Mouse (Mus musculus) kidney, adult 11 months (tissue): ENCODE results near the gene Tbc1d24.

ENCODE experiments used
- DNase-seq: peaks from one replicate; pipeline ENCODE4 v3.0.0; 2022

Tbc1d24 gene

DNA sequence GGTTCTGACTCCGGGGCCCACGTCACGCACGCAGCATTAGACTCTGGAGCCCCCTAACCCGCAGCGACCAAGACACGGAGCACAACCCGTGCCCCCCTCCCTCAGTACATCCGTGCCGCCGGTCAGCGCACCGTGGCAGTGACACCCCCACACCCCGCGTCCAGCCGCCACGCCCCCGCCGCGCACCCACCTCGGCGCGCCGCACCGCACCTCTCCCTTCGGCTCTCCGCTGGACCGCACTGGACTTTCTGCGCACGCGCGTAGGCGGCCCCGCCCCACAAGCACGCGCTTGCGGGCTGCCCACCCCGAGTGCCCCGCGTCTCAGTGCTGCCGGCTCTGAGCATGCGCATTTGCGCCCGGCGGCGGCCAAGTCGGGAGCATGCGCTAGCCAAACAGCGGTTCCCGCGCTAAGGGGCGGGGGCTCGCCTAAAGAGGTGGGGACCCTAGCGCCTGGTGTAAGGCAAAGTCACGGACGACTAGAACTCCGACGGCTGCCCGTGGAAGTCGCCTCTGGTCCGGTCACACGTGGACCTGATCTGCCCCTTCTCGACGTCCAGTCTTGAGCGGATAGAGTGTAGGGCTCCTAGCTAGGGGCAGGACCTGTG, at the start of gene Tbc1d24:
TSS of gene Tbc1d24 (minus strand) at position 279 of the 605 bp plus-strand sequence.
- DNase-seq, result peak; percentile 88

DNA sequence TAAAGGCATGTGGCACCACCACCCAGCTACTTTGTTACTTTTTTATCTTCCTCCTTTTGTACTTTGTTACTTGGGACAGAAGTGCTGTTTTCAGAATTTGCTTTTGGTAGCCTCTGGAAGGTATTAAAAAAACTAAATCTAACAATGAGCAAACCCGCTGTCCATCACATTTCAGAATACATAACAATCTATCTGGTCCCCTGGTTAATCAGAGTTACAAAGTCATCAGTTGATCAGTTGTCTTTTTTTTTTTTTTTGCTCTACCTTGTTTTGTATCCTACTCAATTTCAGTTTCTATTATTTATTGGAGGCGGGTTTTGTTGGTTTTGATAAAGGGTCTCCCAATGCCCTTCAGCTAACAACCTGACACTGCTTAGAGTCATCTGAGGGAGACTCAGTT, 47.0 kb upstream of the Tbc1d24 start:
- no peak for DNase-seq

DNA sequence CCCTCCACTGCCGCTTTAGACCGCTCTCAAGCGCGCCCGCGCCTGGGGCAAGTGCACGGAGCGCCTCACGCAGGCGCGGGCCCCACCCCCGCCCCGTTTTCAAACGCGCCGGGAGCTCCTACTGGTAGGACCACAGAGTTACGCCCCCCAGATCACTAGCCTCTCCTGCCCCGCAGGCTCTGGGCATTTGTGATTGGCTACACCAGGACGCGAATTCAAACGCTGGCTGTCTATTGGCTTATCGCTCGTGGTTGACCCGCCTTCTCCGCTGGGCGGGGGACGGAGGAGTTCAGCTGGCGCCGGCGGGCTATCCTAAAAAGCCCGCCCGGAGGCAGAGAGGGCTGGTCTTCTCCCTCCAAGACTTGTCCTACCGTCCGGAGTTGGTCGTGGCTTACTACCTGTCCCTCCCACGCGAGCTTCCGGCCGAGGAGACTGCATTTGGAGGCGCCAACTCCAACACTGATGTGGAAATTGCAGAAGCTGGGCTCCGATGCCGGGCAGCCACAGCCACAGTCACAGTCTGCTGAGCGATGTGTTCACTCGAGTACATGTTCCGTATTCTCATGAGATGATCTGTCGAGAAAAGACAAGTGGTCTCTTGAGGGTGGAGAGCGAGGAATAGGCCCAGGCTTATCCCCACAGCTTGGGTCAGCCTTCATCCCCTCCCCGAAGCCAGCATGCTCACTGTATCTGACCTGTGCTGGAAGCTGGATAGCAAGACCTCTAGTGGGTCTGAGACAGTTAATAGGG, 46.1 kb upstream of the Tbc1d24 start, which contains the start of gene Ccnf:
TSS of gene Ccnf (minus strand) at position 165 of the 750 bp plus-strand sequence.
- peak; percentile 97 for DNase-seq

DNA sequence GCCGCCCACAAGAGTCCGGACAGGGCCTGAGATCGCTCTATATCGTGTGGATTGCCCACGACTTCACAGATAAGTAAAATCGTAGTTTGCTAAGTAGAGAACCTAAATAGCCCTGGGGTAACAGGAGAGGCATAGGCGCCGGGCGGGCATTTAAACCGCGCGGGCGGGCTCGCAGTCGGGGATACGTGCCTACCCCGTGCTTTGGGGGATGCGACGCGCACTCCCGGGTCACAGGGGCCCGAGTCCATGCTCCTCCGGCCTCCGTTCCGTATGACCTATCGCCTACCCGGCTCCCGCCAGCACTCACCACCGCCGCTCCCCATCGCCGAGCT, 45.6 kb upstream of the Tbc1d24 start:
- DNase-seq, result no peak

DNA sequence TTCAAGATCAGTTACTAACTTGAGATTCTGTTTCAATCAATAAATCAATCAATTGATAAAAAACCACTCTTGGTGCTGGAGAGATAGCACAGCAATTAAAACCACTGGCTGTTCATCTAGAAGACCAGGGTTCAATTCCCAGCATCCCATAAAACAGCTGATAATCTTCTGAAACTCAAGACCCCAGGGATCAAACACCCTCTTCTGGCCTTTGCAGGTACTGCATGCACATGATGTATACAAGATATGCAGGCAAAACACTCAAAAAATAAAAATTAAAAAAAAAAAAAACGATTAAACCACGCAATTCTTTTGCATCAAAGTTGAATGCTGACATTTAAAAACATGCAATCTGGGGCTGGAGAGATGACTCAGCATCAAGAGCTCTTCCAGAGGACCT, 43.3 kb upstream of the Tbc1d24 start:
- no peak for DNase-seq

DNA sequence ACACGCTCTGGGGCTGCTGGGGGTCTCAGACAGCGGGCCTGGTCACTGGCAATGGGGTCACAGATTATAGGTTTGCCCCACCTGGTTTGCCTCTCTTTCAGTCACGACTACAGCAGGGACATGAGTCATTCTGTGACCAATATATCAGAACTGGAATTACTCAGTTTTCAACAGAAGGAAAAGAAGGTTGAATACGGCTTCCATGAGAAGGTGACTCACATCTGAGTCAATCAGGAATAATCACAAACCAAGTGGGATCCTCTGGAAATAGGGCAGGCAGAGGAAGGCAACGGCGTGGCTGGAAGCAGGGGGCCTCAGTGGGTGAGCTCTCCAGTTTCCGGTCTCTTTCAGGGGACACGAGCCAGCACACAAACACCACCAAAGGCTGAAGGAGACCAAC, 38.7 kb upstream of the Tbc1d24 start:
- DNase-seq, result no peak

DNA sequence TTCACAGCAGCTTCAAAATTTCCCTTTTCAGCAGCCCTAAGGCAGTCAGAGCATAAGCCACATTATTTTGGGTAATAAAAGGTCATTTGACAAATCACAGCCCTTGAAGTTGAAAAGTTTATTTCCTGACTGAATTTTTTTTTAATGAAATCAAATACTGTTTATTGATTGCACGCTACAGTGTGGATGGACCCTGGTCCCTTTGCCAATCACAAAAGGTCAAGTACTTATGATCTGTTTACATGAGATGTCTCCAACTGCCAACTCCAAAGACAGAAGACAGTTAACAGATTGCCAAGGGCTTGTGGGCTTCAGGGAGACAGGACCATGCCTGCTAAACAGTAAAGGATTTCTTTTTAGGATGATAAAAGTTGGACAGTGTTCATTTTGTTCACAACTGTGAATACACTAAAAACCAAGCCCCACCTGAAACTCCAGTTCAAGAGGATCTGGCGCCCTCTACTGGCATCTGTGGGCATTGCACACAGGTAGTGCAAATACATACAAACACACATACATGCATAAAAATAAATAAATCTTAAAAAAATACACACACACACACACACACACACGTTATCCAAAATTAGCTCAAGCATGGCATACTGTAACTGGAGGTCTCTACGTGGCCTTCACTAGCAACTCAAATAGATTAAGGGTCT, 38.1 kb upstream of the Tbc1d24 start:
- no peak for DNase-seq

DNA sequence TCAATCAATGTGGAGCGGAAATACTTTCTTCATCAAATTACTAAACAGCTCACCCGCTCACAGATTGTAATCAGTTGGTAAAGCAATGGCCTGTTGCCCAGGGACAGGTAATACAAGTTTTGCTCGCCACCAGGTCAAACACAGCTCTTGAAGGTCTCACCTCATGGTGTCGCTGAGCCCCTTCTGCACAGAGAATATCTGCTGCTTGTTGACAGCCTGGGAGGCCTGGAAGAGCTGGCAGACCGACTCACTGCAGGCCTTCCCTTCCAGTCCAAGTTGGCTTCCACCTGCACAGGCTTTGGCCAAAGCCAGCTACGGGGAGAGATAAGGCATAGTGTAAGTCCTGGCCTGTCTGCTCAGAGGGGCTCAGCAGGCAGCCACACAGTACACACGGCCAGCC, 31.6 kb upstream of the Tbc1d24 start:
- DNase-seq, result no peak

DNA sequence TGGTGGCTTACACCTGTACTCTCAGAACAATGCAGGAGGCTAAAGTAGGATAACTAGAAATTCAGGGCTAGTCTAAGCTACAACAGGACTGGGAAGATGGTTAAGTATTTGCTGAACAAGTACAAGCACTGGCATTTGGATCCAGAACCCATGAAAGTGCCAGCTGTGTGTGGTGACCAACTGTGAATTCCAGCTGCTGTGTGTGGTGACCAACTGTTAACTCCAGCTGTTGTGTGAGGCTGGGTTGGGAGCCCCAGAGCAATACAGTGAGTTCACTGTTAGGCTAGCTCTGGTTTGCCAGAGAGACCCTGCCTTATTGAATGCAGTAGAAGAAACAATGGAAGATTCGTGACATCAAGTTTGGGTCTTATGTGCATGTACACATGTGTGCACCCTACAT, 31.1 kb upstream of the Tbc1d24 start:
- DNase-seq, result no peak

DNA sequence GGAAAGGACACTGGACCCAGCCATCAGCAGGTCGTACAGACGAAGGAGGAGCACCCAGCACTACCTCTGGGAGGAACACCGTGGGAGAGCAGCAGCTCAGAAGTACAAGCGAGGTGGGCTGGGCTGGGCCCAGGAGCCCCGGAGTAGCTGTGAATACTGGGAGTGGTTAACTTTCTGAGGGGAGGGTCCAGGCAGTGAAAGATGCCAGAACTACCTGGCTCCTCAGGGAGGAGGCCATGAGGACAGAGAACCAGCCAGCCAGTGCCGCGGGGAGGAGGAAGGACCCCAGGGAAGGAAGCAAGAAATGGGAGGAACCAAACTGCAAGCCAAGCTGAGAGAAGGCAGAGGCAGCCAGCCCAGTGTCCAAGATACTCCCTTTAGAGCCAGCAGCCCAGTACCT, 22.6 kb upstream of the Tbc1d24 start:
- no peak for DNase-seq

DNA sequence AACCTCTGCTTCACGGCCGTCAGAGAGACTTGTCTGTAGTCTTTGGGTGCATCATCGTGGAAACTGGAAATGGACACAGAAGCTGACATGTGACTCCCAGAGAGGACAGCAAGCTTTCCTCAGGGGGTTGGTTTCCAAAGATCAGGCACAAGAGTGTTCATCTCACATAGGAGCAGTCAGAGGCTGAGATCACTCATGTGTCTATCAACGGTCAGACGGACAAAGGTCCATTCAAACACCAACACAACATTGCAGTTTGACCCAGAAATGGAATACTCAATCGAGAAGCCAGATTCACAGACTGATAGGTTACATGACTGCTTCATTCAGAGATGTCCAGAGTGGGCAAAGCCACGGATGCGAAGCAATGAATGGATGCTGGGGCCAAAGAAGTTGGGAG, 21.4 kb upstream of the Tbc1d24 start:
- DNase-seq, result no peak

DNA sequence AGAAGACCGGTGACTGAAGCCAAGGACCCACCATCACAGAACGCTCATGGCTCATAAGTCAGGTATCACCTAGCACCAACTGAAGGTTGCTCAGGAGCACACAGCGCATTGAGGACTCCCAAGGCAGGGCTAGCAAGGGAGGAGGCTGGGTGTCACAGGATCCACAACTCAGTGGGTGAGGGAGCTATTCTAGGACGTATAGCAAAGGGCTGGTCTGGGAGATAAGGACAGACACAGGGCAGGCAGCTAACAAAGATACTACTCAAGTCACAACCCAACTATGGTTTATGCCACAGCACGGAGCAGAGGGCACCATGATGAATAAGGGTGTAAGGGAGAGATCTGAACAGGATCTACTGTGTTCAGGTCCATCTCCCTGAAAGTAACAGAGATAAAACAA, 20.5 kb upstream of the Tbc1d24 start:
- DNase-seq, result no peak

DNA sequence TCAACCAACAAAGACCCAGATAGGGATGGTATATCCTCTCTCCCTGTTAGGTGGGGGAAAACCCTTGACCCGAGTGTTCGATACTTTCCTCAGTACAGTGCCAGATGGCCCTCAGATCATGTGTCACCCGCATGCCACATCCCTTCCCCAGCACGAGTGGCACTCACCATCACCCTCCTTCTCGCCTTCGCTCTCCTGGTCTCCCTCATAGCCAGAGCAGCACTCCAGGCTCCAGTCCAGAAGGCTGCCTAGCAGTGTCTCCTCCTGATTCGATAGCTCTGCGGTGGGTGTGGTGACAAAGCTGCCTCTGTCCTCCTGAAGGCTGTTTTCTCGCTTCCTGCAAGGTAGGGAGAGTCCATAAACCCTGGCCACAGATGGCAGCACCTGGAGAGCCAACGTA, 19.4 kb upstream of the Tbc1d24 start:
- no peak for DNase-seq

DNA sequence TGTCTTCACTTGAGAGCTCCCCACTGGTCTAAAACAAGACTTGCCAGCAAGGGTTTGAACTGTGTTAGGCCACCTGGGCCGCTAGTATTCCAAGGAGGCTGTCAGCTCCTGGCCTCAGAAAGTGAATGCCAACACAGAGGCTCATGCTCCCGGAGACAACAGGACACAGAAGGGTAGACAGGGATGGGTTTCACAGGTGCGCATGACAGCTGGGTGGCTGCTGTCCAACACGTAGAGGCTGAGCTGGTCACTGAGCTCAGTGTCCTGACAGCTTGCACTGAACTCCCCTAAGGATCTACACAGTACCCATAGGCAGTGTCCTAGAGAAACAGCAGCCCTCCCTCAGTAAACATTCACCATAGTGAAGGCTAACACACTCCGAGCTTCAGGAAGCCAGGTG, 18.2 kb upstream of the Tbc1d24 start:
- no peak for DNase-seq

DNA sequence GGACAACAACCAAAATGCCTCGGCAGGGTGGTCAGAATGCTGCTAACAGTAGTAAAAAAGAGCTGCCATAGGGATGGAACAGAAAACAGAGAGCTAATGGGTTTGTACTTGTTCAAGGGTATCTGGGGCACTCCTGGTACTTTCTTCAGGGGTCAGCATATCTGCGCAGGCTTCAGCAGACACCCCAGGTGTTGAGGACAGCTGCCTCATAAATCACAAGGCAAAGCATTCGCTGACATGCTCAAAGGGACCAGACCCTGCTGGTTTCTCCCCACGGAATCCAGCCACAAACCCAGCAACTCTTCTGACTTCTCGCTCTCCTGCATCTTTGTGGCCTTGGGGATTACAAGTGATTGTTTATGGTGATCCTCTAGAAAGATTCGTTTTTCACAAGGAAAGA, 17.3 kb upstream of the Tbc1d24 start:
- no peak for DNase-seq

DNA sequence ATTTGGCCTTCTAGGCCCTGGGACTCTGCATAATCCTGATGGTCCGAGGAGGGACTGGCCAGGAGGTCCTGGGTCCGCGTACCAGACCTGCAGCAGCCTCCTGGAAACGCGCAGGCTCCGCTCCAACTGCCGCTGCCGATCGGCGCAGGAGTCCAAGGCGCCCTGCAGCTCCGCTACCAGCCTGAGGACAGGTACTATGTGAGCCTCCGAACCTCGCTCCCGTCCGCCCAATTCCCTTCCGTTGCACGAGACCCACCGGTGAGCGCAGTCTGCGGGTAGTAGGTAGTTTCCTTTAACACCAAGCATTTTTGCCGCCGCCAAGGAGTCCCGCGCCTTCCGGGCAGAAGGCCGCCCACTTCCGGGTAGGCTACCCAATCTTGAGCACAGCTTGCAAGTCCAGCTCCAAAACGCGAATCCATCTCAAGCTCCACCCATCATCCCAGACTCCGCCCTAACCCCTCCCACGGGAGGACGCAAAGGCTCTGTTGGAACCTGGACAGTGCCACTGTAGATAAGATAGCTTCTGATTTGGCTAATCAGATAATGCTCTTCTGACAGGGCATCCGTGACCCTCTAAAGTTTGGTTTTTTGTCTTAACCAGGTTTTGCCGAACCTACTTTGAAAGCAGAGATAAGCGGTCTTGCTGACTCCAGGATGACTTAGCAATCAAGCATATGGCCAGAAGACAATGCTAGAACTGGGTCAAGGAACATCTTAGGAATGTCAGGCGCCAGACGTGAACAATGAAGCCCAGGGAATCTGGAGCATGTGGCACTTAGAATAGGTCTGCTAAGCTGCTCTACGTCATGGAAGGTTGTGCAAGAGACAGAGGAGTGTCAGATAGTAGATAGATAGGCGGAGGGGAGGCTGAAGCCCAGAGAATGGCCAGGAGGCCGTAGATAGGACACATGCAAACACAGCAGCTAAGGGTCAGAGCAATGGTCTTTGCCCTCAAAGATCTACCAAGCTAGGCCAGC, 15.4 kb upstream of the Tbc1d24 start, which contains the start of gene Tedc2:
TSS of gene Tedc2 (minus strand) at position 417 of the 977 bp plus-strand sequence.
- DNase-seq, result peak; percentile 96

DNA sequence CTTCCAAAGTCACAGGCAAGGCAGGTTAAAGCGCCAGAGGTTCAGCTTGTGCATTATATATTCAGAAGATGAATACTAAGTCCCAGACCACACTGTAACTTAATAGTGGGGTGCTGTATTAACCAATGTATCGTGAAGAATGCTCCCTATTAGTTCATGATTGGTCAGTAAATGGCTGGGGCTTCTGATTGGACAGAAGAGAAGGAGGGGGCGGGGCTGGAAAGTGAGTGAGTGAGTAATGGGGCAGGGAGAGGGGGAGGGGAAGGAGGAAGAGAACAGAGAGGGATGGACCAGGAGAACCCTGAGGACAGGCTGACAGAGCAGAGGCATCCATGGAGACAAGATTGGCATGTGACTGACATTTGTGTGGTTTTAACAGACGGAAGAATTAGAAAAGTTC, 11.5 kb upstream of the Tbc1d24 start:
- no peak for DNase-seq

DNA sequence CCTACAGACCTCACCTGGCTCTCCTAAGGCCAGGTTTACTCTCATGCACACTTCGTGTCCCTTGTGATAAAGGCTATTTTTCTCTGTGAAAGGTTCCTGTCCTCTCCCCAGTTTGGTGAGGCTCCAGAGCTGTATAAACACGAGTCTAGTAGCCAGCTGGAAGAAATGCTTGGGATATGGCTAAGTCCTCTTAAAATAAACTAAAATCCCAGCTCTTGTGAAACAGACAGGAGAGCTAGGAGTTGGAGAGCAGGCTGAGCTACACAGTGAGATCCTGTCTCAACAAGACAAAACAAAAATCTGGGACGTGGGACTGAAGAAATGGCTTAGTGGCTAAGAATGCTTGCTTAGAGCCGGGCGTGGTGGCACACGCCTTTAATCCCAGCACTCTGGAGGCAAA, 7.8 kb upstream of the Tbc1d24 start:
- DNase-seq, result no peak

DNA sequence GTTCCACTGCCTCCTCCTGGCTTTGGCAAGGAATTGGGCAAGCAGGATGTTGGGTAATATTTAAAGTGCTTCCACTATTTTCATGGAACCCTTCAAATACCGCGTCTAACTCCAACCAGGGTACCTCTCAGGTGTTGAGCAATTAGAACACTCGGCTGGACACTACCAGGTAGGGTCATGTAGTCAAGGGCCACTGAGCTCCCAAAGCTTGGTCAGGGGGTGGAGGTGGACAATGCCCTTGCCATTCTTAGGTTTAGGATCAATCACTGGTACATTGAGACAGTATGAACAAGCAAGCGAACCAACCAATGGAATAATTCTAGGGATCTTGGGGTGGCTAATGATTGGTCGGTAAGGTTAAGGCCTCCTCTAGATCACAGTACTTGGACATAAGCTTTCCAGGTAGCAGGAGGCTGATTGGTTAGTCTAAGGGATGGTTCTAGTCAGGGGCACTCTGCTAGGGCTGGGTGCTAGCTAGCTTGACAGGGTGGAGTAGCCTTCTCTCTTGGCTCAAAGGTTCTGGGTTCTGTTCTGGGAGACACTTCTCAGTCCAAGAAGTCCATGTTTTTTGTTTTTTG, 7.2 kb upstream of the Tbc1d24 start:
- no peak for DNase-seq

DNA sequence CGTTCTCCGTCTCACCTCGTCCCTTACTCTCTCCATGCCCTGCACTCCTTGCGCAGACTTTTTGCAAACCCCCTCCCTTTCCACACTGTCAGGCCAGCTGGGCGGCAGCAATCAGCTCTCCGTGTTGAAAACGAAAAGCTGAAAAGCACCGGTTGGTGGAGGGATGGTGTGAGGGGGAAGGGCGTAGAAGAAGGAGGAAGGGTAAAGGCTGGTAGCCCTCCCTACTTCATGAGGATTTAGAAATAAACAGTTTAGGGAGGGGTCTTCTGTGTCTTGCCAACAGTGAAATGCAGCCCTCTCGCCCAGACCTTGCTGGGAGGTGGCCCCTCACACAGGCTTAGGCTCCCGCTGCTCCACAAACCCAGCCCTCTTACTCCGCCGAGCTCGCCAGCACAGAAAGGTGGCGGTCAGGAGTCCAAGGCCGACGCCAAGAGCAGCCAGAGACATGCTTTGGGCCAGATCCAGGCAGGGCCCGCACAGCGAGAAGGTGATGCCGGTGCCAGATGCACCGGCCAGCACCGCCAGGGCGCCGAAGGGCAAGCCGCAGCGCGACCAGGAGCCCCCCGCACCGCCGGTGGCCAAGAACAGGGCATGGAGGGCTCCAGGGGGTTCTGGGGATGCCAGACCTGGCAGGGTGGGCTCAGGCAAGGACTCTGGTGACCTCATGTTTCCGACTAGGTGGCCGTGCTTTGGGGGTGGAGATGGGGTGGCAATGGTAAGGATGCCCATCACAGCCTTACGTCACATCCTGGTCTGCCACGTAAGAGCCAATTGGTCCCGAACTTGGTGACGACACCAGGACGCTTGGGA, 6.5 kb upstream of the Tbc1d24 start:
- DNase-seq, result peak; percentile 32

DNA sequence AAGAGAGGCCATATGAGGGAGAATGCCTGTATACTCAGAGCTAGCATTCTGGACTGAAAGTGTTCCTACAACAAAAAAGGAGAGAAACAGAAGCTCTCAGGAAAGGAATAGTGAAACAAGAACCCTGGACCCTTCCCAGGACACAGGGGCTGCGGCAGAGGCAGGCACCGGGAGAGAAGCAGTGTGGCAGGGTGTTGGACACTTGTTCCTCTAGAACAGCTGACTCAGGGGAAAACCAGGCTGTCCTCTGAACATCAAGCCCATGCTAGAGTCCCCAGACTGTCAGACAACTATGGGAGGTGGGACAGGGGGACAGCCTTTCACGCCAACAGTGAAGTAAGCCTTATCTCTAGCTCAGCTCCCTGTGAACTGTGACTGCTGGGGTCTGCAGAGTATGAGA, 5.2 kb upstream of the Tbc1d24 start:
- DNase-seq, result no peak

DNA sequence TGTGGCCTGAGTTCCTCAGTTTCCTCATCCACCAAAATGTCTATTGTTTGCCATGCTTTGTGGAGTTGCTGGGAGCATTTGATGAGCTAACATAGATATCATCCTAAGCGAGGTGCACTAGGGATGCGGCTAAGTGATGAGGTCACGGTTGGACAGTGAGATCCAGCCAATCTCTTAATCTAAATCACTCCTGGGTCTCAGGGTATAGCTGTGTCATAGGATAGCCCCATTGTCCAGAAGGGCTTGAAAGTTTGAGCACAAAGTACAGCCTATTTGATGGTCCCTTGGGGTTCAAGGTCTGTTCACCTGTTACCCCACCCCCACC, 4.5 kb upstream of the Tbc1d24 start:
- DNase-seq, result no peak
